Mouse (Mus musculus): Measurements from ENCODE around the gene Thap3.
"Not testable (repeated sequence)": the region's sequence is repeated elsewhere in the genome, so short reads cannot be mapped to it uniquely, and the experiment has no call there.

DNA sequence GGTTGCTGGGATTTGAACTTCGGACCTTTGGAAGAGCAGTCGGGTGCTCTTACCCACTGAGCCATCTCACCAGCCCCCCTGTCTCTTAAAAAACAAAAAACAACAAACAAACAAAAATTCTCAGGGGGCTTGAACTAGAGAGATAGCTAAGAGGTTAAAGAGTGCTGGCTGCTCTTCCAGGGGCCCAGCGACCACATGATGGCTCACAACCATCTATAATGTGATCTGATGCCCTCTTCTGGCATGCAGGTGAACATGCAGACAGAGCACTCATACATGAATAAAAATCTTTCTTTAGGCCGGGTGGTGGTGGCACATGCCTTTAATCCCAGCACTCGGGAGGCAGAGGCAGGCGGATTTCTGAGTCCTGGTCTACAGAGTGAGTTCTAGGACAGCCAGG is 47.7 kb upstream of the Thap3 start:
- not testable (repeated sequence) for TF ChIP-seq POLR2A (IDR thresholded peaks at IDR 0.05; ENCODE audit: borderline replicate concordance, low read depth, low read length); CTCF (IDR thresholded peaks at IDR 0.05; ENCODE audit: low read depth, low read length)

Data from bone marrow macrophage, adult 2 months (primary cell).